Mouse (Mus musculus): ENCODE data around the gene Pkmyt1. TPM values are rescaled to one million over a fixed set of nuclear protein-coding genes. Genes with fewer than 3 reads are reported as not detected.
"Not testable (repeated sequence)": the region's sequence is repeated elsewhere in the genome, so short reads cannot be mapped to it uniquely, and the experiment has no call there.

Pkmyt1 gene
- total RNA-seq, 2 experiments from 2014 or later = 1.7 to 3.0 TPM

GRCm38 (mm10) chr17:23748026-23748425 lies 21.9 kb downstream of the Pkmyt1 start:
- DNase-seq = no peak

GRCm38 (mm10) chr17:23748631-23749391 lies 22.7 kb downstream of the Pkmyt1 start:
- peak in 1 of 2 experiments; percentile 38 for DNase-seq

- no peak for DNase-seq
These were observed 23.5 kb downstream of the Pkmyt1 start for GRCm38 (mm10) chr17:23749400-23750191.

GRCm38 (mm10) chr17:23755689-23756088 lies 29.6 kb downstream of the Pkmyt1 start:
- no peak for DNase-seq

GRCm38 (mm10) chr17:23757581-23757980 lies 31.4 kb downstream of the Pkmyt1 start:
- no peak for DNase-seq

GRCm38 (mm10) chr17:23758801-23759200 lies 32.7 kb downstream of the Pkmyt1 start:
- DNase-seq = no peak

GRCm38 (mm10) chr17:23760231-23760630 lies 34.1 kb downstream of the Pkmyt1 start:
- DNase-seq = no peak

- DNase-seq = no peak
These were observed 35.0 kb downstream of the Pkmyt1 start for GRCm38 (mm10) chr17:23761155-23761554.

GRCm38 (mm10) chr17:23762976-23763375 lies 36.8 kb downstream of the Pkmyt1 start:
- no peak for DNase-seq

GRCm38 (mm10) chr17:23770493-23770892 lies 44.4 kb downstream of the Pkmyt1 start:
- DNase-seq = no peak

- DNase-seq = peak in 1 of 2 experiments; percentile 31
These were observed 44.8 kb downstream of the Pkmyt1 start for GRCm38 (mm10) chr17:23770896-23771283.

- DNase-seq = peak; percentile 98
These were observed 45.4 kb downstream of the Pkmyt1 start, which contains the start of gene Flywch1 for GRCm38 (mm10) chr17:23771284-23772218. Flywch1 (minus strand) TSS chr17:23771602.

GRCm38 (mm10) chr17:23772219-23772556 lies 46.1 kb downstream of the Pkmyt1 start:
- DNase-seq = not testable (repeated sequence)

- no peak for DNase-seq
These were observed 47.5 kb downstream of the Pkmyt1 start for GRCm38 (mm10) chr17:23773676-23774075.

- DNase-seq = peak; percentile 71 to 73
These were observed 48.0 kb downstream of the Pkmyt1 start for GRCm38 (mm10) chr17:23774090-23774489.

GRCm38 (mm10) chr17:23776216-23776615 lies 50.1 kb downstream of the Pkmyt1 start:
- DNase-seq = no peak

- no peak for DNase-seq
These were observed 51.0 kb downstream of the Pkmyt1 start for GRCm38 (mm10) chr17:23777141-23777540.

- no peak for DNase-seq
These were observed 52.3 kb downstream of the Pkmyt1 start for GRCm38 (mm10) chr17:23778447-23778846.

GRCm38 (mm10) chr17:23783352-23783751 lies 57.2 kb downstream of the Pkmyt1 start:
- DNase-seq = no peak

- peak; percentile 87 to 89 for DNase-seq
These were observed 59.7 kb downstream of the Pkmyt1 start, which contains the start of gene Flywch2 for GRCm38 (mm10) chr17:23785561-23786471. Flywch2 (minus strand) TSS chr17:23786081.

Measured in layer of hippocampus, postnatal 36 days (tissue).